Mouse (Mus musculus) midbrain, postnatal 0 days (tissue): Measurements from ENCODE around the gene Scd3. TPM values are rescaled to one million over a fixed set of nuclear protein-coding genes. Genes with fewer than 3 reads are reported as not detected.

Experiments
- ATAC-seq: fragments of 200-750 bp; cut with Nextera tagmentation; 2 replicates; pipeline ENCODE4 v1.8.0; 2017; ENCODE audit warnings: moderate number of reproducible peaks, mild to moderate bottlenecking, moderate TSS enrichment, moderate library complexity; ENCODE audit not compliant: low FRiP score
- DNase-seq: peaks from one replicate; pipeline ENCODE4 v3.0.0-alpha.2; 2015; ENCODE audit warnings: low spot score
- H3K27ac ChIP-seq: fragments of 300-500 bp; sonication (generic); 2 replicates; pipeline ENCODE4 v1.5.1; 2014; ENCODE audit warnings: low read depth, mild to moderate bottlenecking, low read length, mixed read lengths
- H3K27me3 ChIP-seq: fragments of 300-500 bp; sonication (generic); 2 replicates; pipeline ENCODE4 v1.6.1; 2014; ENCODE audit warnings: low read length, control low read depth, mixed read lengths; ENCODE audit not compliant: insufficient read depth
- H3K36me3 ChIP-seq: fragments of 300-500 bp; sonication (generic); 2 replicates; pipeline ENCODE4 v1.6.1; 2014; ENCODE audit warnings: low read length, control low read depth, mixed read lengths; ENCODE audit not compliant: insufficient read depth
- H3K4me1 ChIP-seq: fragments of 300-500 bp; sonication (generic); 2 replicates; pipeline ENCODE4 v1.6.1; 2014; ENCODE audit warnings: mild to moderate bottlenecking, control low read depth, antibody characterized with exemption, low read length, mixed read lengths; ENCODE audit not compliant: insufficient read depth
- H3K4me2 ChIP-seq: fragments of 300-500 bp; sonication (generic); 2 replicates; pipeline ENCODE4 v1.6.1; 2014; ENCODE audit warnings: low read depth, mild to moderate bottlenecking, low read length, mixed read lengths; ENCODE audit not compliant: poor library complexity, severe bottlenecking
- H3K4me3 ChIP-seq: fragments of 300-500 bp; sonication (generic); 2 replicates; pipeline ENCODE4 v1.5.1; 2014; ENCODE audit warnings: low read depth, mild to moderate bottlenecking, low read length, moderate library complexity
- H3K9ac ChIP-seq: fragments of 300-500 bp; sonication (generic); replicated peaks from 2 replicates; pipeline ENCODE4 v1.6.1; 2014; ENCODE audit warnings: mild to moderate bottlenecking, low read length, moderate library complexity, mixed read lengths; ENCODE audit not compliant: poor library complexity, severe bottlenecking
- H3K9me3 ChIP-seq: fragments of 300-500 bp; sonication (generic); 2 replicates; pipeline ENCODE4 v1.6.1; 2016; ENCODE audit warnings: low read length, control low read depth
- CTCF ChIP-seq: IDR thresholded peaks from 2 replicates; pipeline ENCODE4 v1.5.1; 2016; ENCODE audit warnings: antibody characterized with exemption, mild to moderate bottlenecking
- WGBS: fragments of 180-500 bp; shearing (Covaris S2); extraction: QIAGEN DNeasy Blood & Tissue Kit; methylation state at CpG from one replicate; pipeline ENCODE4 v1.1.7; 2014; 5-methylcytosine and 5-hydroxymethylcytosine counted together
- polyA plus RNA-seq: library from polyadenylated mRNA; unstranded; fragments of >200 nt; fragmentation: Nextera tagmentation; extraction: Ambion mirVana; gene quantifications from 2 replicates; pipeline ENCODE4 v1.2.1, GENCODE M21; 2015
- total RNA-seq: library from RNA; depleted of rRNA; stranded (reverse); fragments of >200 nt; gene quantifications from 2 replicates; pipeline ENCODE4 v1.2.3, GENCODE M21; 2014; rRNA removed

The Scd3 gene
- 2.7 and 3.9 TPM in 2 replicates for total RNA-seq
- polyA plus RNA-seq, result 5.9 and 6.0 TPM in 2 replicates

DNA sequence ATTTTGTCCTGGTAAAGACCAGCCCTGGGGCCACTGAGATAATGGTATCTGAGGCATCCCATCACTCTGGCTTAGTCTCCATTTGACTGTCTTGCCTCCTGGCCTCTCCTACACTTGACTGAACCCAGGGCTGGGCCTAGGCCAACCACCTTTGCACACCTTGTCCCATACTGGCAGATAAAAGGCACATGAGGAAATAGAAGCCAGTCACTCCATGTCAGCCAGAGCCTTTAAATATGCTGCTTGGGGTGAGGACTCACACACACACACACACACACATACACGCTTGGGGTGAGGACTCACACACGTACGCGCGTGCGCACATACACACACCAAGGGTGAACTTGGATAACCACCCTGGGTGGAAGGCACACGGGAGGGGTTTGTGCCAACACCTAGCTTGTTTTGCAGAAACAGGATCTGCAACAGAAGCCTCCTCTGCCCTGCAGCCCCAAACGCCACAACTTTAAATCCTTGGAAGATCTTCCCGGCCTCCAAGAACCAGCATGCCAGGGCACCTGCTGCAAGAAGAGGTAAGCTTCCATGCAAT, at the start of gene Scd3:
Gene Scd3 (plus strand): TSS at position 255 of the 550 bp plus-strand sequence.
- Histone ChIP-seq H3K4me2 (no peak within 1 kb of the TSS), H3K4me3 (no peak within 1 kb of the TSS), H3K9ac (no peak within 1 kb of the TSS), H3K9me3 (no peaks in the 10 kb centered on the region), H3K4me1 (no peaks in the 10 kb centered on the region), H3K27me3 (no peaks in the 10 kb centered on the region), H3K27ac (no peak within 1 kb of the TSS), H3K36me3 (no peaks in the 10 kb centered on the region)
- DNase-seq, result no peak
- TF ChIP-seq CTCF, result no peak
- WGBS, result 96% methylated on average over 9 of the region's 9 CpGs
- no peak for ATAC-seq

DNA sequence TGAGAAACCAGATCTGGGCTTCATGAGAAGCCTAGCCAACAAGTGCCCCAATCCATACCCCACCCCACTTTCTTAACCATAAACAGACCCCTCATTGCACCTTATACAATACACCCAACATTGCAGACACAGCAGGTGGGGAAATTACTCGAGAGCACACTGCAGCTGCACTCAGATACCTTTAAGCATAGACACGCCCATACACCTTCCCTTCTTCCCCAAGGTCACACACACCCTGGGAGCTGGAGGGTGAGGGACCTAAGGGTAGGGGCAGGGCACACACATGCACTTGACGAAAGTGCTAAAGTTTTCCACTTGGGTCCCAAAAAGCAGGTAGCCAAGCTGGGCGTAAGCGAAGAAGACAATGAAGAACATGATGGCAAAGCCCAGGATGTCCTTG, 49.3 kb upstream of the Scd3 start:
- H3K36me3 ChIP-seq, result no peaks in the 10 kb centered on the region
- WGBS, result 91% methylated on average over 5 of the region's 5 CpGs
- H3K9me3 ChIP-seq, result no peaks in the 10 kb centered on the region
- TF ChIP-seq CTCF, result no peak
- H3K4me2 ChIP-seq, result no peak overlapping the region
- DNase-seq (no peak), ATAC-seq (no peak)
- H3K27me3 ChIP-seq, result no peaks in the 10 kb centered on the region; the same call in 1 of the 2 replicates
- H3K4me3 ChIP-seq, result no peak overlapping the region
- H3K27ac ChIP-seq, result no peak overlapping the region
- H3K4me1 ChIP-seq, result no peaks in the 10 kb centered on the region
- no peak overlapping the region for H3K9ac ChIP-seq

DNA sequence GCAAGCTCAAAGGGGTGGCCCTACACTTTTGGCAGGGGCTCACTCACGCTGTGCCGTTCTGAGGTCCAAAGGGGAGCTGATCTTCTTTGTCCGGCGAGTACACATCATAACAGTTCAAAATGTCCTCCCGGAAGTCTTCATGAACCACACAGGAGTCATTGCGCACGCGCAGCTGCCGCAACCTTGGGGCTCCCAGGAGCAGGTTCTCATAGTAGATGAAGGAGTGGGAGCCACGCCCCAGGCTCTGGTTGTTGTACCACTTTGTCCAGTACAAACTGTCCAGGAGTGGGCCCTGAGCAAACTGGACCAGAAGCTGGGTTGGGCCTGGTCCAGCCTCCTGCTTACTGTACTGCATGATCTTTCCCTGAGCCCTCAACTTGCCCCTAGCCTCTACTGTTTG, 46.1 kb upstream of the Scd3 start:
- WGBS, result 95% methylated on average over 10 of the region's 10 CpGs
- no peak for DNase-seq
- no peaks in the 10 kb centered on the region for H3K36me3 ChIP-seq
- H3K27me3 ChIP-seq, result no peaks in the 10 kb centered on the region; the same call in 1 of the 2 replicates
- H3K27ac ChIP-seq, result no peak overlapping the region
- ATAC-seq, result no peak
- H3K4me1 ChIP-seq, result no peaks in the 10 kb centered on the region
- no peaks in the 10 kb centered on the region for H3K9me3 ChIP-seq
- H3K9ac ChIP-seq, result no peak overlapping the region
- no peak overlapping the region for H3K4me2 ChIP-seq
- no peak overlapping the region for H3K4me3 ChIP-seq
- no peak for TF ChIP-seq CTCF

DNA sequence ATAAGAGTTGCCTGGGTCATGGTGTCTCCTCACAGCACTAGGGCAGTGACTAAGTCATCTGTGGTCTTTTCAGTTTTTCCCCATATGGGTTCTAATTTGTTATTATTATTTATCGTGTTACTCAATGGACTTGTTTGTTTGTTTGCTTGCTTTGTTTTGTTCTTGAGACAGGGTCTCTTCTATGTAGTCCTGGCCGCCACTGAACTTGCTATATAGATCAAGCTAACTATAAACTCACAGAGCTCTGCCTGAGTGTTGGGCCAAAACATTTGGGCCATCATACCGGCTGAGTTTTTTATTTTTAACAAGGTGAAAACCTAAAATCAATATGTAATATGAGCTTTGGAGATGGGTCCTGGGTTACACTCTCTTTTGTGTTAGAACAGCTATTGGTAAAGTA, 43.7 kb upstream of the Scd3 start:
- Histone ChIP-seq H3K4me3 (no peak overlapping the region), H3K4me1 (no peaks in the 10 kb centered on the region), H3K36me3 (no peaks in the 10 kb centered on the region), H3K9me3 (no peaks in the 10 kb centered on the region), H3K4me2 (no peak overlapping the region), H3K9ac (no peak overlapping the region), H3K27ac (no peak overlapping the region), H3K27me3 (no peaks in the 10 kb centered on the region)
- 86% methylated on average over 3 of the region's 3 CpGs for WGBS
- TF ChIP-seq CTCF, result no peak
- ATAC-seq, result no peak
- no peak for DNase-seq

DNA sequence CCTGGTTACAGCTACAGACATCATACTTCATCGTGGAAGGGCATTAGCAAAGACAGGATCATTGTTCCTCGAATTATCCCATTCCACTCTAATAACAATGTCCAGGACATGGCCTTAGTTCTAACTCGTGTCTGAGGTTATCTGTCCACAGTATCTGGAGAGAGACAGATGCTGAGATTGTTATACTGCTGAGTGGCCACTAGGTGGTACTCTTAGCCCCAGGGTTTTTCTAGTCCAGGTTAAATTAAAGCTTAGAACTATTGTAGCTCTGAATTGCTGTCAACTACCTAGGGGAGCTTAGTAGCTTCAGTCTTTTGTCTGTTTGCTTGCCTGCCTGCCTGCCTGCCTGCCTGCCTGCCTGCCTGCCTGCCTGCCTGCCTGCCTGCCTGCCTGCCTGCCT, 41.6 kb upstream of the Scd3 start:
- WGBS, result 16% methylated on average over 3 of the region's 3 CpGs
- H3K4me3 ChIP-seq, result no peak overlapping the region
- ATAC-seq (no peak), DNase-seq (peak; percentile 42)
- TF ChIP-seq CTCF, result peak; percentile 76
- H3K27ac ChIP-seq, result no peak overlapping the region
- no peaks in the 10 kb centered on the region for H3K9me3 ChIP-seq
- H3K4me1 ChIP-seq, result no peaks in the 10 kb centered on the region
- H3K36me3 ChIP-seq, result no peaks in the 10 kb centered on the region
- H3K27me3 ChIP-seq, result no peaks in the 10 kb centered on the region
- H3K4me2 ChIP-seq, result no peak overlapping the region
- H3K9ac ChIP-seq, result no peak overlapping the region

DNA sequence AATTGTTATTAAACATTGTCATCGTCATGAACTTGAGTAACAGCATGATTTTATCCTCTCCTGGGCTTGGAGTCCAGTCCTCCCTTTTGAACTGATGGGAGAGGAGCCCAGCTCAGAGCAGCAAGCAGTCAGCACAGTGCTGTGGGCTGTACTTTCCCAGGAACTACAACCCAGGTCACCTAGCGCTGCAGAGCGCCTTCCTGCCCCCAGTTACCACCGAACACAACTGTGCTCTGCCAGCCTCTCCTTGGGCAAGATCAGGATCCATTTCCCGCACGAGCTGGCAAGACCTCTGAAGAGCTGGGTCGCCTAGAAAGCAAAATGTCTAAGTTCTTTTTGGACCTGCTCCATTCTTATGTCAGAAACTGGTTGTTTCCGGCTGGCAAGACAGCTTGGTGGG, 28.2 kb upstream of the Scd3 start:
- DNase-seq (no peak), ATAC-seq (no peak)
- no peaks in the 10 kb centered on the region for H3K27me3 ChIP-seq
- H3K4me2 ChIP-seq, result no peak overlapping the region
- no peak overlapping the region for H3K27ac ChIP-seq
- H3K9me3 ChIP-seq, result no peaks in the 10 kb centered on the region
- H3K4me1 ChIP-seq, result no peaks in the 10 kb centered on the region
- H3K9ac ChIP-seq, result no peak overlapping the region
- no peak overlapping the region for H3K4me3 ChIP-seq
- no peak for TF ChIP-seq CTCF
- H3K36me3 ChIP-seq, result no peaks in the 10 kb centered on the region
- 70% methylated on average over 8 of the region's 8 CpGs for WGBS
